Mouse (Mus musculus) heart, postnatal 0 days (tissue): ENCODE data around the gene Mcub.

ENCODE experiments used
- CTCF ChIP-seq: IDR thresholded peaks from 2 replicates; pipeline ENCODE4 v1.5.1; 2016; ENCODE audit warnings: antibody characterized with exemption, control low read depth, low read depth
- EP300 ChIP-seq: IDR thresholded peaks from 2 replicates; pipeline ENCODE4 v1.6.1; 2016; ENCODE audit warnings: antibody characterized with exemption, low read depth

GRCm38 (mm10) chr3:129936561-129936960, 33.4 kb downstream of the Mcub start:
- TF ChIP-seq CTCF (no peak), EP300 (no peak)
